In the genomic region with DNA sequence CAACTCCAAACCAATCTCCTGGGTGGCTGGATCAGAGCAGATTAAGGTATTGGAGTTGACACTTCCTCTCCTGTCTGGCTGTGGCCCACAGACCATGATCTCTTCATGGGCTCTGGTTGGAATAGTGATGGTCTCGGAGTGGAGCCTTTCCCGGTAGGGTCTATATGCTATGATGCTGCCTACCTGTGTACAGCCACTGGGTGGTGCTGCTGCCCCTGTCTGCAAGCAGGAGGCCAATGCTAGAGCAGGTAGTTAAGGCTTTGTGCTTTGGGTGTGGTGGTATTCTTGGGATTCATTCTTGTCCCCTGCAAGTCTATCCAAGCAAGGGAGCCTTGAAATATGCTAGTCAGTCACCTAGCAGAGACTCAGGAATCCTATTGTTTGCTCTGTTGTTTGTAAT, we compare ENCODE assay signal across 9 mouse cellular contexts. TPM values are rescaled to one million over a fixed set of nuclear protein-coding genes. Genes with fewer than 3 reads are reported as not detected.
DNase-seq lines count a peak whose midpoint lies in the region; ATAC-seq and TF ChIP-seq lines count a peak whose summit lies in the region.
"Had no signal": no experiment of that assay in that cellular context is flagged by ENCODE, and none has a peak within 500 bp of the region (broad histone marks: within the 10 kb centered on the region; RNA-seq: fewer than 3 reads in every experiment).

No protein-coding gene starts in this region.

- intact Hi-C loops in heart, adult 2 months (cut with DNase I): loop anchor here (2.0 to 10.0 kb wide), 3 partner anchors 119 to 203 kb away; a partner anchor contains a TSS
- intact Hi-C loops in heart, postnatal 25 days (cut with DNase I): loop anchor here (1.0 to 5.0 kb wide), 2 partner anchors 116 to 174 kb away; no protein-coding TSS in a partner anchor
- intact Hi-C loops in left cerebral cortex, postnatal 36 days (cut with DNase I): loop anchor here (5.0 kb wide), 2 partner anchors 114 to 174 kb away; no protein-coding TSS in a partner anchor

- H3K4me3 ChIP-seq in heart, adult 2 months: no peak overlapping the region
- no peak overlapping the region for H3K4me3 ChIP-seq in MEL (ENCODE audit: control insufficient read depth in 1 of 2, insufficient read depth in 1 of 2, low read depth in 2 of 2, low read length in 2 of 2)
- no peak overlapping the region for H3K4me3 ChIP-seq in intestine, embryonic 15.5 days (replicated peaks)
- H3K4me3 ChIP-seq: limb, embryonic 13.5 days had no signal

- no peak overlapping the region for H3K9ac ChIP-seq in heart, adult 2 months (ENCODE audit: low read depth, low read length)
- no peak overlapping the region for H3K9ac ChIP-seq in MEL (ENCODE audit: control insufficient read depth, low read depth, low read length, poor library complexity, severe bottlenecking)
- no peak overlapping the region for H3K9ac ChIP-seq in intestine, embryonic 15.5 days
- H3K9ac ChIP-seq: limb, embryonic 13.5 days had no signal

- no peak overlapping the region for H3K27ac ChIP-seq in heart, adult 2 months
- H3K27ac ChIP-seq in MEL (ENCODE audit: control insufficient read depth, low read depth, low read length): no peak overlapping the region
- H3K27ac ChIP-seq in intestine, embryonic 15.5 days: no peak overlapping the region
- H3K27ac ChIP-seq: limb, embryonic 13.5 days had no signal

- no peaks in the 10 kb centered on the region; the same call in 1 of the 2 replicates for H3K4me1 ChIP-seq in heart, adult 2 months (ENCODE audit: control insufficient read depth, insufficient read depth, low read length)
- H3K4me1 ChIP-seq in MEL (ENCODE audit: control insufficient read depth in 1 of 2, insufficient read depth in 2 of 2, low read length in 2 of 2): no peaks in the 10 kb centered on the region
- no peaks in the 10 kb centered on the region for H3K4me1 ChIP-seq in intestine, embryonic 15.5 days (replicated peaks)
- H3K4me1 ChIP-seq: limb, embryonic 13.5 days had no signal

- peak; percentile 89 for TF ChIP-seq CTCF in heart, adult 2 months (IDR thresholded peaks at IDR 0.05)
- TF ChIP-seq CTCF in MEL (IDR thresholded peaks at IDR 0.05 in 2 of 3, conservative IDR thresholded peaks at IDR 0.05 in 1 of 3; ENCODE audit: control insufficient read depth in 1 of 3, insufficient read depth in 1 of 3, low read depth in 2 of 3, low read length in 3 of 3, poor library complexity in 1 of 3, severe bottlenecking in 1 of 3): peak; percentile 59 to 84 (median 71)

- peak; percentile 64 for TF ChIP-seq RAD21 in MEL (IDR thresholded peaks at IDR 0.05; ENCODE audit: low read depth, low read length)

- H3K4me2 ChIP-seq in intestine, embryonic 15.5 days (replicated peaks): no peak overlapping the region
- H3K4me2 ChIP-seq: limb, embryonic 13.5 days had no signal

- no peaks in the 10 kb centered on the region for H3K36me3 ChIP-seq in heart, adult 2 months (ENCODE audit: control insufficient read depth, insufficient read depth, low read length)
- H3K36me3 ChIP-seq in MEL (ENCODE audit: control insufficient read depth in 1 of 2, insufficient read depth in 2 of 2, low read length in 2 of 2): no peaks in the 10 kb centered on the region
- no peaks in the 10 kb centered on the region for H3K36me3 ChIP-seq in intestine, embryonic 15.5 days
- H3K36me3 ChIP-seq: limb, embryonic 13.5 days had no signal

- WGBS in heart, adult 2 months: 37% methylated on average over 2 of the region's 2 CpGs
- WGBS in intestine, embryonic 15.5 days: 46% methylated on average over 2 of the region's 2 CpGs

- no peaks in the 10 kb centered on the region for H3K27me3 ChIP-seq in heart, adult 2 months (ENCODE audit: control insufficient read depth, insufficient read depth, low read length)
- H3K27me3 ChIP-seq in MEL (ENCODE audit: control insufficient read depth in 1 of 2, insufficient read depth in 2 of 2, low read length in 2 of 2): no peaks in the 10 kb centered on the region; a peak in 1 of 4 replicates
- H3K27me3 ChIP-seq in intestine, embryonic 15.5 days (replicated peaks): no peaks in the 10 kb centered on the region
- H3K27me3 ChIP-seq: limb, embryonic 13.5 days had no signal

- peak; percentile 62; the same call in 1 of the 2 replicates for ATAC-seq in intestine, embryonic 15.5 days

- H3K9me3 ChIP-seq in MEL (replicated peaks; ENCODE audit: insufficient read depth, low read length): no peaks in the 10 kb centered on the region
- no peaks in the 10 kb centered on the region for H3K9me3 ChIP-seq in intestine, embryonic 15.5 days
- H3K9me3 ChIP-seq: limb, embryonic 13.5 days had no signal

- peak; percentile 90 for TF ChIP-seq EP300 in heart, adult 2 months (IDR thresholded peaks at IDR 0.05; ENCODE audit: insufficient read depth, low read depth, low read length)
- no peak for TF ChIP-seq EP300 in MEL (IDR thresholded peaks at IDR 0.05; ENCODE audit: low read depth in 1 of 2, low read length in 2 of 2)

- no peaks in the 10 kb centered on the region for H3K79me2 ChIP-seq in heart, adult 2 months (replicated peaks; ENCODE audit: control insufficient read depth, insufficient read depth, low read length)
- H3K79me2 ChIP-seq in MEL (ENCODE audit: control insufficient read depth, insufficient read depth, low read length, poor library complexity): no peaks in the 10 kb centered on the region

- DNase-seq in heart, adult 2 months: peak; percentile 62 to 63
- DNase-seq in heart, postnatal 25 days (ENCODE audit: low spot score): no peak
- DNase-seq in MEL (ENCODE audit: low read depth, low spot score): peak; percentile 49
- DNase-seq in cerebellum, postnatal 36 days: peak; percentile 47 to 54
- peak; percentile 43 to 46 for DNase-seq in left cerebral cortex, postnatal 36 days (ENCODE audit: low spot score in 2 of 2)
- peak; percentile 48 to 68 for DNase-seq in natural killer cell, adult 2 months (ENCODE audit: low spot score in 2 of 2)
- DNase-seq in thymus, postnatal 14 days: peak; percentile 82

- TF ChIP-seq POLR2A in heart, adult 2 months (IDR thresholded peaks at IDR 0.05; ENCODE audit: insufficient read depth, low read depth, low read length): no peak
- TF ChIP-seq POLR2A in MEL (IDR thresholded peaks at IDR 0.05; ENCODE audit: control insufficient read depth in 1 of 2, insufficient read depth in 1 of 2, low read depth in 1 of 2, low read length in 2 of 2, poor library complexity in 1 of 2): no peak

TF ChIP-seq in MEL, 35 proteins besides CTCF, POLR2A, EP300 and RAD21:
- TF ChIP-seq GABPA (IDR thresholded peaks at IDR 0.05; ENCODE audit: low read depth, low read length): no peak
- TF ChIP-seq RCOR1 (IDR thresholded peaks at IDR 0.05; ENCODE audit: low read depth, low read length): no peak
- TF ChIP-seq ZC3H11A (IDR thresholded peaks at IDR 0.05; ENCODE audit: low read depth, low read length): 0 out of 2 replicates have a peak, but pooled peaks have one; percentile 35
- TF ChIP-seq SMC3 (IDR thresholded peaks at IDR 0.05; ENCODE audit: low read depth, low read length): peak; percentile 55

RNA-seq across cellular contexts. Expression of a gene that starts 0.7 kb away (rescaled TPM):
- total RNA-seq in heart, adult 2 months (2021): 10 to 100 TPM; 11.4 to 11.9 TPM
- 9.2 and 11.1 TPM in 2 replicates for polyA plus RNA-seq in heart, adult 2 months (2012; rRNA removed)
- 10 to 100 TPM; 13.7 to 14.9 TPM for total RNA-seq in heart, postnatal 25 days (2021)
- total RNA-seq in MEL (2012; rRNA removed): 0.35 TPM in 1 of 2 replicates, not detected in the other
- under 1 TPM in 1 of 2 experiments, not detected in 1; 0.03 TPM for polyA plus RNA-seq in MEL (2012; ENCODE audit: insufficient read depth in 1 of 2, insufficient read length in 2 of 2, low read depth in 1 of 2, low replicate concordance in 2 of 2, missing spikeins in 1 of 2)
- 3.9 and 4.4 TPM in 2 replicates for polyA plus RNA-seq in intestine, embryonic 15.5 days (2015; fragmentation: Nextera tagmentation; extraction: Ambion mirVana)
- total RNA-seq in left cerebral cortex, postnatal 36 days (2021): 1 to 10 TPM in 1 of 2 experiments, under 1 TPM in 1; 0.89 to 1.6 TPM

RNA-seq across cellular contexts. Expression of a gene that starts 6.7 kb away (rescaled TPM):
- 1 to 10 TPM in 1 of 2 experiments, under 1 TPM in 1; 0.94 to 2.7 TPM for total RNA-seq in heart, adult 2 months (2021)
- 1.9 and 2.2 TPM in 2 replicates for polyA plus RNA-seq in heart, adult 2 months (2012; rRNA removed)
- 1 to 10 TPM; 1.1 to 1.4 TPM for total RNA-seq in heart, postnatal 25 days (2021)
- 5.2 and 7.2 TPM in 2 replicates for total RNA-seq in MEL (2012; rRNA removed)
- polyA plus RNA-seq in MEL (2012; ENCODE audit: insufficient read depth in 1 of 2, insufficient read length in 2 of 2, low read depth in 1 of 2, low replicate concordance in 2 of 2, missing spikeins in 1 of 2): 1 to 10 TPM in 1 of 2 experiments, not detected in 1; 9.7 TPM
- 3.8 and 4.1 TPM in 2 replicates for polyA plus RNA-seq in intestine, embryonic 15.5 days (2015; fragmentation: Nextera tagmentation; extraction: Ambion mirVana)
- total RNA-seq in left cerebral cortex, postnatal 36 days (2021): 1 to 10 TPM; 1.6 to 2.0 TPM

RNA-seq across cellular contexts. Expression of a gene that starts 40.3 kb away (rescaled TPM):
- total RNA-seq in heart, adult 2 months (2021): 1 to 10 TPM; 3.3 to 3.5 TPM
- polyA plus RNA-seq in heart, adult 2 months (2012; rRNA removed): 2.7 and 5.1 TPM in 2 replicates
- 1 to 10 TPM; 2.9 to 3.0 TPM for total RNA-seq in heart, postnatal 25 days (2021)
- 12.5 and 13.2 TPM in 2 replicates for total RNA-seq in MEL (2012; rRNA removed)
- polyA plus RNA-seq in MEL (2012; ENCODE audit: insufficient read depth in 1 of 2, insufficient read length in 2 of 2, low read depth in 1 of 2, low replicate concordance in 2 of 2, missing spikeins in 1 of 2): 1 to 10 TPM in 1 of 2 experiments, not detected in 1; 5.8 TPM
- 14.1 and 14.3 TPM in 2 replicates for polyA plus RNA-seq in intestine, embryonic 15.5 days (2015; fragmentation: Nextera tagmentation; extraction: Ambion mirVana)
- 1 to 10 TPM; 2.6 to 3.2 TPM for total RNA-seq in left cerebral cortex, postnatal 36 days (2021)

RNA-seq across cellular contexts. Expression of a gene that starts 55.3 kb away (rescaled TPM):
- 1 to 10 TPM; 1.9 to 2.1 TPM for total RNA-seq in heart, adult 2 months (2021)
- polyA plus RNA-seq in heart, adult 2 months (2012; rRNA removed): 2.5 and 3.6 TPM in 2 replicates
- 1 to 10 TPM; 2.4 to 3.5 TPM for total RNA-seq in heart, postnatal 25 days (2021)
- total RNA-seq in MEL (2012; rRNA removed): 0.03 and 0.15 TPM in 2 replicates
- under 1 TPM in 1 of 2 experiments, not detected in 1; 0.19 TPM for polyA plus RNA-seq in MEL (2012; ENCODE audit: insufficient read depth in 1 of 2, insufficient read length in 2 of 2, low read depth in 1 of 2, low replicate concordance in 2 of 2, missing spikeins in 1 of 2)
- 77.3 and 81.9 TPM in 2 replicates for polyA plus RNA-seq in intestine, embryonic 15.5 days (2015; fragmentation: Nextera tagmentation; extraction: Ambion mirVana)
- 1 to 10 TPM in 1 of 2 experiments, under 1 TPM in 1; 0.99 to 1.7 TPM for total RNA-seq in left cerebral cortex, postnatal 36 days (2021)

RNA-seq across cellular contexts. Expression of a gene that starts 55.7 kb away (rescaled TPM):
- total RNA-seq in heart, adult 2 months (2021): 10 to 100 TPM; 10.5 to 15.1 TPM
- 18.8 and 20.9 TPM in 2 replicates for polyA plus RNA-seq in heart, adult 2 months (2012; rRNA removed)
- 1 to 10 TPM; 6.7 to 7.2 TPM for total RNA-seq in heart, postnatal 25 days (2021)
- not detected in 2 replicates for total RNA-seq in MEL (2012; rRNA removed)
- not detected for polyA plus RNA-seq in MEL (2012; ENCODE audit: insufficient read depth in 1 of 2, insufficient read length in 2 of 2, low read depth in 1 of 2, low replicate concordance in 2 of 2, missing spikeins in 1 of 2)
- 1.3 and 1.4 TPM in 2 replicates for polyA plus RNA-seq in intestine, embryonic 15.5 days (2015; fragmentation: Nextera tagmentation; extraction: Ambion mirVana)
- 10 to 100 TPM; 14.2 to 26.7 TPM for total RNA-seq in left cerebral cortex, postnatal 36 days (2021)
